Mouse (Mus musculus) stomach, postnatal 0 days (tissue): ENCODE results near the gene Sphk2. TPM values are rescaled to one million over a fixed set of nuclear protein-coding genes. Genes with fewer than 3 reads are reported as not detected.
A peak's percentile ranks its signal among the peaks of the same experiment; 100 is the strongest.

Experiments used
- ATAC-seq: fragments of 200-750 bp; cut with Nextera tagmentation; 2 replicates; pipeline ENCODE4 v1.8.0; 2017; ENCODE audit not compliant: low FRiP score, low TSS enrichment
- DNase-seq: peaks from one replicate; pipeline ENCODE4 v3.0.0-alpha.2; 2016; ENCODE audit warnings: low spot score
- H3K27ac ChIP-seq: fragments of 300-500 bp; sonication (generic); replicated peaks from 2 replicates; pipeline ENCODE4 v1.5.1; 2014; ENCODE audit warnings: mild to moderate bottlenecking, control low read depth
- H3K27me3 ChIP-seq: fragments of 300-500 bp; sonication (generic); 2 replicates; pipeline ENCODE4 v1.6.1; 2014; ENCODE audit warnings: low read length; ENCODE audit not compliant: control insufficient read depth, insufficient read depth
- H3K36me3 ChIP-seq: fragments of 300-500 bp; sonication (generic); 2 replicates; pipeline ENCODE4 v1.6.1; 2014; ENCODE audit warnings: low read length, mixed read lengths; ENCODE audit not compliant: control insufficient read depth, insufficient read depth
- H3K4me1 ChIP-seq: fragments of 300-500 bp; sonication (generic); replicated peaks from 2 replicates; pipeline ENCODE4 v1.6.1; 2014; ENCODE audit warnings: antibody characterized with exemption; ENCODE audit not compliant: control insufficient read depth, insufficient read depth
- H3K4me2 ChIP-seq: fragments of 300-500 bp; sonication (generic); replicated peaks from 2 replicates; pipeline ENCODE4 v1.6.1; 2014; ENCODE audit warnings: low read depth, mild to moderate bottlenecking, control low read depth, moderate library complexity
- H3K4me3 ChIP-seq: fragments of 300-500 bp; sonication (generic); 2 replicates; pipeline ENCODE4 v1.5.1; 2014; ENCODE audit warnings: low read depth, low read length, control low read depth
- H3K9ac ChIP-seq: fragments of 300-500 bp; sonication (generic); 2 replicates; pipeline ENCODE4 v1.6.1; 2014; ENCODE audit warnings: mild to moderate bottlenecking, low read length, control low read depth, mixed read lengths
- H3K9me3 ChIP-seq: fragments of 300-500 bp; sonication (generic); 2 replicates; pipeline ENCODE4 v1.6.1; 2016; ENCODE audit warnings: low read length; ENCODE audit not compliant: control insufficient read depth
- CTCF ChIP-seq: IDR thresholded peaks from 2 replicates; pipeline ENCODE4 v1.5.1; 2016; ENCODE audit warnings: antibody characterized with exemption, low read depth, mild to moderate bottlenecking, moderate library complexity
- EP300 ChIP-seq: optimal IDR thresholded peaks from 2 replicates; pipeline ENCODE3; 2016; ENCODE audit warnings: antibody characterized with exemption
- WGBS: fragments of 180-500 bp; shearing (Covaris S2); extraction: QIAGEN DNeasy Blood & Tissue Kit; methylation state at CpG from one replicate; pipeline ENCODE4 v1.1.7; 2014; 5-methylcytosine and 5-hydroxymethylcytosine counted together
- polyA plus RNA-seq: library from polyadenylated mRNA; unstranded; fragments of >200 nt; fragmentation: Nextera tagmentation; extraction: Ambion mirVana; gene quantifications from 2 replicates; pipeline ENCODE4 v1.2.1, GENCODE M21; 2015

Gene Sphk2
- polyA plus RNA-seq, 1 experiment from 2014 or later = 23.6 TPM

DNA sequence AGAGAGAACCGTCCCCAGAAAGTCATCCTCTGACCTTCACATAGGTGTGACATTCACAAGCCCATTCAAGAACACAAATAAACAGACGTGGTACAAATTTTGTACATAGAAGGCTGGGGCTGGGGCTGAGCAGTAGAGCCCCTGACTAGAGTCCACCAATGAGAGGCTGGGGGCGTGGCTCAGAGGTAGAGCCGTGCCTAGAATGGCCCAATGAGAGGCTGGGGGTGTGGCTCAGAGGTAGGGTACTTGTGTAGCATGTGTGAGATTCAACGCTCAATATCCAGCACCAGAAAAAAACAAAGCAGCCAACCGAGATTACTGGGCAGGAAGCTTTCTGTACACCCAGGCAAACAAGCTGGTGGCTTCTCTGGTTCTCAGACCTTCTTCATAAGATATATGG, 37.9 kb upstream of the Sphk2 start:
- H3K4me2 ChIP-seq = no peak overlapping the region
- no peak for DNase-seq
- ATAC-seq = no peak
- H3K36me3 ChIP-seq = no peaks in the 10 kb centered on the region
- H3K9me3 ChIP-seq = no peaks in the 10 kb centered on the region
- no peaks in the 10 kb centered on the region for H3K4me1 ChIP-seq
- no peak overlapping the region for H3K27ac ChIP-seq
- no peak overlapping the region for H3K9ac ChIP-seq
- TF ChIP-seq CTCF = no peak
- TF ChIP-seq EP300 = no peak
- no peak overlapping the region for H3K4me3 ChIP-seq
- no peaks in the 10 kb centered on the region for H3K27me3 ChIP-seq
- 56% methylated on average over 6 of the region's 6 CpGs for WGBS

DNA sequence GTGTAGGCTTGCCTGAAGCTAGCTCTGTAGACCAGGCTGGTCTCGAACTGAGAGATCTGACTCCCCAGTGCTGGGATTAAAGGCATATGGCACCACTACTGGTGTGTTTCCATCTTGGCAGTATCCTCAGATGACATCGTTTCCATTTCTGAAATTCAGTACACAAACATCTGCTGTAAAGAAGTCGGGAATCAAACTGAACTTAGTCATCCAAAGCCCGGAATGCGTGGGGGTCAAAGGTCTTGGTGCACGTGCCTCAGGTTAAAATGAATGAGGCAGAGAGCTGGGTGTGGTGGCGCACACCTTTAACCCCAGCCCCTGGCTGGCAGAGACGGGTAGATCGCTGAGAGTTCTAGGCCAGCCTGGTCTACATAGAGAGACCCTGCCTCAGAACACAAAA, 32.4 kb upstream of the Sphk2 start:
- no peak for DNase-seq
- H3K36me3 ChIP-seq = no peaks in the 10 kb centered on the region
- no peaks in the 10 kb centered on the region for H3K9me3 ChIP-seq
- H3K4me2 ChIP-seq = no peak overlapping the region
- H3K27me3 ChIP-seq = no peaks in the 10 kb centered on the region
- 42% methylated on average over 9 of the region's 9 CpGs for WGBS
- H3K9ac ChIP-seq = no peak overlapping the region
- ATAC-seq = no peak
- TF ChIP-seq CTCF (no peak), EP300 (no peak)
- no peaks in the 10 kb centered on the region for H3K4me1 ChIP-seq
- no peak overlapping the region for H3K27ac ChIP-seq
- H3K4me3 ChIP-seq = no peak overlapping the region

DNA sequence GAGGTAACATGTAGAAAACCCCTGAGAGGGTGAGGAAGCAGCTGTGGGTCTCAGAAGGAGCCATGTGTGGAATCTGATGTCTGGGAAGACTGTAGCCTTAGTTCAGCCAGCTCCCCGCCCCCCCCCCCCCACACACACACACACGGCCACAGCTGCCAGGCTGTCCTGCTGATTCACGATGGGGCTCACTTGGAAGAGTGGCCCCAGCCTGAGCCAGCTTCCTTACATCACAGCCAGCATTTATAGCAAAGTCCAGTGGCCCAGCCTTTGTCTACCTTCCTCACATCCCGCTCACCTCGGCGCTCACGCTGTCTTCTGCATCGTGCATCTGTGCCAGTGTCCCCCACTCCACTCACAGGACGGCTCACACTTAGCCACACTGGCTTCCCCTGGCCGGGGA, 31.6 kb upstream of the Sphk2 start:
- Histone ChIP-seq H3K36me3 (no peaks in the 10 kb centered on the region), H3K4me3 (no peak overlapping the region), H3K27ac (no peak overlapping the region), H3K9me3 (no peaks in the 10 kb centered on the region), H3K27me3 (no peaks in the 10 kb centered on the region), H3K4me2 (no peak overlapping the region), H3K9ac (no peak overlapping the region), H3K4me1 (no peaks in the 10 kb centered on the region)
- WGBS = 33% methylated on average over 9 of the region's 10 CpGs
- DNase-seq (no peak), ATAC-seq (no peak; the same call in 1 of the 2 replicates)
- no peak for TF ChIP-seq EP300
- no peak for TF ChIP-seq CTCF

DNA sequence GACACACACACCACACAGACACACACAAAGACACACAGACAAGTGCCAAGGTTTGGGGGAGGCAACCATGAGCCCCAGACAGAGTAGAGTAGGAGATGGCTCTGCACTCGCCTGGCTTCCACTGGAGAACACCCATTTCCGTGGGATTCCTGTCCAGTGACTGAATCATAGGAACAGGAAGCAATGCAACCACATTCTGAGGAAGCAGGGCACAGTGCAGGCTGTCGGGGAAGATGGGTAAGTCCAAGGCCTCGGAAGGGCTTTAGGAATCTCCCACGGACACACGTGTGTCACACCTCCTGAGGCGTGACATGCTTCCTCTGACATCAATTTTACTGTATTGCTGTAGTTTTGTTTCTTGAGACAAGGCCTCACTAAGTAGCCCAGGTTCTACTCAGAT, 30.3 kb upstream of the Sphk2 start:
- Histone ChIP-seq H3K4me3 (no peak overlapping the region), H3K4me2 (no peak overlapping the region), H3K36me3 (no peaks in the 10 kb centered on the region), H3K9me3 (no peaks in the 10 kb centered on the region), H3K4me1 (no peaks in the 10 kb centered on the region), H3K9ac (no peak overlapping the region), H3K27me3 (no peaks in the 10 kb centered on the region), H3K27ac (0 out of 2 replicates have a peak overlapping the region, but pooled peaks have one; percentile 25)
- WGBS = 71% methylated on average over 7 of the region's 7 CpGs
- no peak for TF ChIP-seq CTCF
- TF ChIP-seq EP300 = no peak
- DNase-seq (no peak), ATAC-seq (no peak)

DNA sequence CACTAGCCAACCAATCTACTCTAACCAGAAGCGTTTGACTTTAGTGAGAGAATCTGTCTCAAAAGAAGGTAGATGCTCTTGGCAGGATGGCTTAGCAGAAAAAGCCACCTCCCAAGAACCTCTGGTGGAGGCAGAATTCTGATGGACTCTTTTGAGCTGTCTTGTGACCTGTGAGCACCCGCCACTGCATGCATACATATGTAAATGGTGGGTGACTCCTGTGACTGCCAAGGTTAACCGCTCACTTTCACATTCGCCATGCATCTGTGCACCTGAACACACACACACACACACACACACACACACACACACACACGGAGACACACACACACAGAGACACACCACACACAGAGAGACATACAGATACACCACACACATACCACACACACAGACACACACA, 29.6 kb upstream of the Sphk2 start:
- Histone ChIP-seq H3K36me3 (no peaks in the 10 kb centered on the region), H3K27ac (no peak overlapping the region), H3K27me3 (no peaks in the 10 kb centered on the region), H3K4me1 (no peaks in the 10 kb centered on the region), H3K4me3 (no peak overlapping the region), H3K4me2 (no peak overlapping the region), H3K9ac (no peak overlapping the region), H3K9me3 (no peaks in the 10 kb centered on the region)
- no peak for TF ChIP-seq EP300
- no peak for TF ChIP-seq CTCF
- 82% methylated on average over 5 of the region's 5 CpGs for WGBS
- ATAC-seq (no peak), DNase-seq (no peak)

DNA sequence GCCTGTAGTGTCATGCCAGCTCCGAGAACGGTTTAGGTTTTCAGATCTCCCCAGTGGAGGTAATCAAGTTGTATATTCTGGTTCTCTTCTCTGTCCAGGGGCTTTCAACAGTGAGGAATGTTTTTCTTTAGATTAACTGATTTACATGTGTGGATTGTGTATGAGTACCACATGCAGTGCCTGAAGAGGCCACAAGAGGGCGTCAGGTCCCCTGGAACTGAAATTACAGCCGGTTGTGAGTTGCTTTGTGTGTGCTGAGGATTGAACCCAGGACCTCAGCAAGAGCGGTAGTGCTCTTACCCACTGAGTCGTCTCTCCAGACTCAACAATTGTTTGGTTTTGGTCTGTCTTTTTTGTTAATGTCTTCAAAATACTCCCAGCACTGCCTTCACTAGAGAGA, 28.7 kb upstream of the Sphk2 start:
- no peak for ATAC-seq

More for the DNA sequence above, 28.7 kb upstream of the Sphk2 start:
- no peaks in the 10 kb centered on the region for H3K27me3 ChIP-seq
- WGBS = 59% methylated on average over 6 of the region's 6 CpGs
- no peak overlapping the region for H3K4me2 ChIP-seq
- H3K9ac ChIP-seq = no peak overlapping the region
- no peak for TF ChIP-seq EP300
- peak; percentile 65 for TF ChIP-seq CTCF
- no peaks in the 10 kb centered on the region for H3K9me3 ChIP-seq
- H3K27ac ChIP-seq = no peak overlapping the region
- no peaks in the 10 kb centered on the region for H3K4me1 ChIP-seq
- H3K36me3 ChIP-seq = no peaks in the 10 kb centered on the region
- DNase-seq = no peak
- no peak overlapping the region for H3K4me3 ChIP-seq
